Mouse (Mus musculus): ENCODE measurements around the gene Pcsk4.

Gene Pcsk4

DNA sequence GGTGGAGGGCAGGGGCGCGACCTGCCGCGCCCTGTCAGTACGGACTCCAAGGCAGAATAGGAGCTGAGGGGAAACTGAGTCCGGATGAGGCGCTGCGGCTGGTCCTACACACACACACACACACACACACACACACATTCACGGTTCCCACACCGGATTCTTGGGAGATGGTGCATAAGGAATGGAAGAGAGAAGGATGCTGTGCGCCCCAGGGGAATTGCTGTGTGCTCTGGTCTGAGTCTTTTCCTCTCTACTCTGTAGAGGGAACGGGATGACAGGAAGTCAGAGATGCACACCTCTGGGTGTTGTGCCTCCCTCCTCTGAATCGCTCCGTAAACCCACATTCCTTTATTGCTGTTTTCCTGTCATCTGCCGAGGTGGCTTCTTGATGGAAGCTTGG is 30.0 kb downstream of the Pcsk4 start:
- DNase-seq (ENCODE audit: low read depth, low spot score): no peak

DNA sequence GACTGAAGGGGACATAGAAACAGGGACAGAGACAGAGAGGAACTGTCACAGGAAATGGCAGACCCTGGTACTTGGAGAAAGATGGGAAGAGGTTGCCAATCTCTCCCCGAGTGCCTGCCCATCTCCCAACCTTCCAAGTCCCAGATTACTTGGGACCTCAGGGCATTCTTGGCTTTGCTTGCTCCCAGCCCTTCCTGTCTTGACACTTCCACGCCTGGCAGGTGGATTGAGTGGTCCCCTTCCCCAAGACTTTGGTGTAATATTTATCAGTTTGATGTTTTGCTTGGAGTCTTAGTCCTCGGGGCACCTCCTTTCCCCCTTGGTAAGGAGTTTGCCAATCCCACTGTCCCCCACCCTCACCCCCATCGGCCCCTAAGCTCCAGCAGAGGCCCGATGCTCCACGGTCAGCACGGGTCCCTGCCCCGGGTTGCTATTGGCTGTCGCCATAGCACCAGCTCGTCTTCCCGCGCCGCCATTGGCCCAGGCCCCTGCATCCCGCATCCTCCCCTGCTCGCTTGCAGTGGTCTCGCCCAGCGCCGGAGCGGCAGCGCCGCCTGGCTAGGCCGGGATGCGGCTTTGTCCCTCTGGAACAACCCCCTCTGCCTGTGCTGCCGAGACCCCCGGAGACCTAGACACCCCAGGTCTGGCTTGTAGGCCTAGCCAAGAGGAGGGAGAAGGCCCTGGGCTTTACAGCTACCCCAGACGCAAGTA is 30.6 kb downstream of the Pcsk4 start:
- DNase-seq (ENCODE audit: low read depth, low spot score): peak; percentile 90

DNA sequence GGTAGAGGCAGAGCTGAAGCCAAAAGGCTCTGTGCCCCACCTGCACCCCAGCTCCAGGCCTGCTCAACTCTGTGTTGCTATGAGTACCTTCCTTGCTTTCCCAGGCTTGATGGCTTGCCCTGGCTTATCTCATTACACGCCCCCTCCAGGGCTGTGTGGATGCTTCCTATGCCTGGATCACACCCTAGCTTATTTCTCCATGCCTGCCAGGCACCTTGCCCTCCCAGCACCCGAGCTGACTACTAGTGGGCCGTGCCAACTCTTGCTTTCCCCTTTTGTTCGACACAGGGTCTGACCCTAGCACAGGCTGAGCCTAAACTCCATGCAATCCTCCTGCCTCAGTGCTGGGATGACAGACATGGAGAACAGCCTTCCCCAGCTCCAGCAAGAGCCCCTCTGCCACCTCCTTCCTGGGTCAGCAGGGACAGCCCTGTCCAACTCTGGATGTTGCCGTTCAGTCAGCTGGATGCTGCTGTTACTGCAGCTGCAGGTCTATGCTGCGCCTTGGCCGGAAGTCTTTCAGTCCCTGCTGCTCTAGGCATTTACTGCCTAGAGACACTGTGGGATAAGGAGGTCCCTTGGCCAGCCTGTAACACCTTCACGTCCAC is 31.7 kb downstream of the Pcsk4 start:
- no peak for DNase-seq (ENCODE audit: low read depth, low spot score)

DNA sequence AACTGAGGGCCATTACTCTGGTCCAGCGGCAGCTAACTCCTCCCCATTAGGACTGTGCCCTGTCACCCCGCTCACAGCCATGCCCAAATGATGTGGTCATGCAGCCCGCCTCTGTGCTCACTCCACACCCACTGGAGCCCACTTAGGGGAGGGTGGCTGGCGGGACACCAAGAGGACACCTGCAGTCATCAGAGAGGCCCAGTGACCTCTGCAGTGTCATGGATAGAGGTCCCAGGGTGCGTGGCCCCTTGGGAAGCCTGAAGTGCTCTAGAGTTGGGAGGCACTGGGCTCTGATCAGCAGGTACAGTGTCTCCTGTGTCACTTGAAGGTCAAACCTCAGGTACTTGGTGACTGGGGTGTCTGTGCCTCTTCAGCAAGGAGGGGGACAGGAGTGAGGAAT is 32.5 kb downstream of the Pcsk4 start:
- DNase-seq (ENCODE audit: low read depth, low spot score): no peak

GRCm38 (mm10) chr10:80295618-80296425 is 33.5 kb downstream of the Pcsk4 start, which contains the start of gene Apc2:
Gene Apc2 (plus strand): TSS chr10:80295977.
- DNase-seq (ENCODE audit: low read depth, low spot score): peak; percentile 64

DNA sequence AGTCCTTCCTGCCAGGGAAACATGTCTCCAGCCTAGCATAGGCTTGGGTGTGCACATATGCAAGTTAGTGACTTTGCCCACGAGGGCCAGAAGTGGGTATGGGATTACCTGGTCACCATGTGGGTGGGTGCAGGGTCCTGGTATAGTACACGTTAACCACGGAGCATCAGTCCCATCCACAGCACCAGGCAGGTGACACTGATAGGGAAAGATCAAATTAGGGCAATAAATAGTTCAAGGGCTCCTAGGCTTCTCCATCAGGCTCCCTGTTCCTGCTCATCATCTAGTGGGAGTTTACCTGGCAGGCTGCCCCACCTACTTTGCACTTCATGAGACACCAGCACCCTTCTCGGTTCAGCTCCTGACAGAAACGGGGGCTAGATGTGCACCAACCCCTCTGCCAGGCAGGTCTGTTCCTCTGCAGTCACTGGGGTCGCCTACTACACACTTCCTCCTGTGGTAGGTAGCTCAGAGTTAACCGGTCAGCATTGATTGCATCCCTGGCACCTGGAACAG is 34.5 kb downstream of the Pcsk4 start:
- DNase-seq (ENCODE audit: low read depth, low spot score): no peak

DNA sequence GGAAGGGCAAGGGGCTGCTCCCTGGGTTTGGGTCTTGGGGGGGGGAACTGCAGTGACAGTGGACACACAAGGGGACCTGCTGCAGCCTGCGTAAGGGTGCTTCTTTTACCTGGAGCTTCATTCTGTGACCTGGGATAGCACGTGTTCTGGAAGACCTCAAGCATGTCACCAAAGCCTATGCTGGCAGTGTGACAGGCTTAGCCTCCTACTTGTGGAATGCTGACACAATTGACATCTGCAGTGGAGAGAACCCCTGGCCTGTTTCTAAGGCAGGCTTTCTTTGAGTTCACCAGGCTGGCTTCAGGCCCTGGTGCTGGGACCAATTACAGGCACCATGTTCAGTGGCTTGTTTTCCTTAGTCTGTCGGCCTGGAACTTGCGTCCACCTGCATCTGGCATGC is 35.0 kb downstream of the Pcsk4 start:
- DNase-seq (ENCODE audit: low read depth, low spot score): no peak

DNA sequence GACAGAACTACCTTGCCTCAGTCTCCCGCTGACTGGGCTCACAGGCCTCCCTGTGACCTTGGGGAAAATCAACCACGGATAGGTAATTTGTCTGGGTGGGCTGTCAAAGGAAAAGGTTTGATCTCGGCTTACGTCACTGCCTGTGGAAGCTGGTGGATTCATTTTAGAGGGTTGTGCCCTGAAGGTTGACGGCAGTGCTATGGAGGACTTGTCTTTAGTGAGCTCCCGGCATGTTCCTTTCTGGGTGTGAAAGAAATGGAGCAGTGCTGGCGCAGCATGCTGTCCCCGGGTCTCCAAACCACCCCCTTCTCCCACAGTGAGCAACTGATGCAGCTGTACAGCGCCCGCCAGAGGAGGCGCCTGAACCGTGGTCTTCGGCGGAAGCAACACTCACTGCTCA is 36.0 kb downstream of the Pcsk4 start:
- no peak for DNase-seq (ENCODE audit: low read depth, low spot score)

GRCm38 (mm10) chr10:80292251-80293146 is 36.8 kb downstream of the Pcsk4 start, which contains the start of gene Rps15:
Gene Rps15 (plus strand): TSS chr10:80292453.
- DNase-seq (ENCODE audit: low read depth, low spot score): peak; percentile 91

- no peak for DNase-seq (ENCODE audit: low read depth, low spot score)
These were observed 40.6 kb downstream of the Pcsk4 start for GRCm38 (mm10) chr10:80288657-80289056.

GRCm38 (mm10) chr10:80288097-80288496 is 41.2 kb downstream of the Pcsk4 start:
- no peak for DNase-seq (ENCODE audit: low read depth, low spot score)

GRCm38 (mm10) chr10:80285222-80286070 is 43.9 kb downstream of the Pcsk4 start:
- no peak for DNase-seq (ENCODE audit: low read depth, low spot score)

DNA sequence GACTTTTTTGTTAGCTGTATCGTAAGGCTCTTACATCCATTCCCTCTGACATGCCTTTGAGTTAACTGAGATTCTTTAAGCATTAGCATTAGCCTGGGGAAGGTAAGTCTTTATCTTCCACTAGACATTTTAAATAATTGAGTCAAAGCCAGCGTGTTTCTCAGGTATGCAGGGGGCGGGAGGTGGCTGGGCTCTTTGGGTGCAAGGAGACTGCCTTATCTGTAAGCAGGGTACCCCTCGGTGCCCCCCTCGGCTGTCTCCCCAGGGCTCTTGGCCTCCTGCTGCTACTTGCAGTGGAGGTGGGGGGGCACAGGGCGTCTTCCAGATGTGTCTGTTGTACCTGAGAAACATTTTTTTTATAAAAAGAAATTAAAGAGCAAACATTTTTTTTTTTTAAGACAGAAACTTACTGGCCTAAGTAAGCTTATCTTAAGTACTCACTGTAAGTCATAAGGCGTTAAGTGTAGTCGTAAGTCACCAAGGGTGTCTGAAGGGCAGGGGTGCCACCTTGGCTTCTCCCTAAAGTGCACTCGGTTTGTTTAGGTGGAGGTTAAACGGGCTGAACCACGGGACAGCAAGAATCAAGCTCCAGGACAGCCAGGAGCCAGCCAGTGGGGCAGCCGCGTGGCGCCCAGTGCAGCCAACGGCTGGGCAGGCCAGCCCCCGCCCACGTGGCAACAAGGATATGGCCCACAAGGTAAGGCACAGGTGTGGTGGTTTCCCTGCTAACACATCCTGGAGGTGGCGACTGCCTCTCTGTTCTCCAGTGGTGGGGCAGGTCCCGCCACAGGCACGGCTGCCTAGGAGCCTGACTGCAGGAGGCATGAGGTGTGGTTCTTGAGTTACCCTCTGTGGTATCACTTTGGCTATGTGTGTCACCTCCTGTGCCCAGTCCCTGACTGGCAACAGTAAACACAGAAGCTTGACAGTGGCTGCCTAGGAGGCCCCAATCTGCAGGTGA is 46.5 kb downstream of the Pcsk4 start:
- no peak for DNase-seq (ENCODE audit: low read depth, low spot score)

DNA sequence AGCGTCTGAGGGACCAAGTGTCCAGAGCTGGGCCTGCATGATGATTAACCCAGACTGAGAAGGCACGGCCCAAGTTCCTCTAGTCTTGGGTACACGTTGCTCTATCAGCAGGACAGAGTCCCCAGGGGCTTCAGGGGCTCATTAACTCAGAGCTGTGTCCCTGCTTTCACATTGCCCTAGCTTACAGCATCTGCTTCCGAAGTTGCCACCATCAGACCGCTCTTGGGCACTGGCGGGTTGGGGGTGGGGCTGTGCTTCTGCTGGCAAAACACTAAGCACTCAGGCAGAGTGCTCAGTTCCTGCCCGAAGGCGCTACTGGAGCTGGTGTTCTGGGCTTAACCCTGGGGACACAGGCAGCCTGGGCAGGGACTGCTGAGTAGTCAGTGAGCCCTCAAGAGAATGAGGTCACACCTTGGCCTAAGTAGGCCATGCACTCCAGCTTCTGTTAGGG is 47.4 kb downstream of the Pcsk4 start:
- no peak for DNase-seq (ENCODE audit: low read depth, low spot score)

- no peak for DNase-seq (ENCODE audit: low read depth, low spot score)
These were observed 48.0 kb downstream of the Pcsk4 start for GRCm38 (mm10) chr10:80281304-80281703.

DNA sequence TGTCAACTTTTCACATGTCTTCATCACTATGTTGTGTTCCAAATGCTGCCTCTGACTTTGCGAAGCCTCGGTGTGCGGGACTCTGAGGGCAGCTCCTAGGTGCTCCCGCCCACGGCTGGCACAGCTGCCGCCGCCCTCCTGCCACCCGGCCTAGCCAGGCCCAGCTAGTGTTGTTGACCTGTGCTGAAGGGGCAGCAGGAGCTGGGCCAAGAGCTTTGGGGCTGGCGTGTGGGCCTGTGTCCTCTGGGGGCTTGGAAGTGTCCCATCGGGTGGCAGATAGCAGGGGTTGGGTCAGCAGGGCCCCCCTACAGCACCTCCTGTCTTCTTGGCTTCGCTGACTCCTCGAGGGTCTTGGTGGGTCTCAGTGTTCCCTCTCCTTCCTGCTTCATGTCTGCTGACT is 50.0 kb downstream of the Pcsk4 start:
- no peak for DNase-seq (ENCODE audit: low read depth, low spot score)

DNA sequence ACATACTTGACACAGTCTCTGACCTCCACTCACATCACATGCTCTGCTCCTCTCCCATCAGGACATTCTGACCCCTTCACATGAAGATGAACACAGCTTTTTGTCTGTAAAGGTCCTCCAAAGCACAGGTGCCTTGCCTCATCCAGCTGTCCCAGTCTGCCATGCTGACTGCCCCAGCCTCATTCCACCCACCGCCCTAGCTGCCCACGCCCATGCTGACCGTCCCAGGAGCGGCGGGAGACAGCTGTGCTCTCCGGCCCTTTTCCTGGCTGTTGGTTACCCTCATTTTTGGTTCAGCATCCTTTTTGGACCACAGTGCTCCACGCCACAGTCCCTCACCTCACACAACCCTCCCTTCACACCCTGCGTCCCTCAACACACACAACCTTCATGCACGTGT is 50.9 kb downstream of the Pcsk4 start:
- no peak for DNase-seq (ENCODE audit: low read depth, low spot score)

DNA sequence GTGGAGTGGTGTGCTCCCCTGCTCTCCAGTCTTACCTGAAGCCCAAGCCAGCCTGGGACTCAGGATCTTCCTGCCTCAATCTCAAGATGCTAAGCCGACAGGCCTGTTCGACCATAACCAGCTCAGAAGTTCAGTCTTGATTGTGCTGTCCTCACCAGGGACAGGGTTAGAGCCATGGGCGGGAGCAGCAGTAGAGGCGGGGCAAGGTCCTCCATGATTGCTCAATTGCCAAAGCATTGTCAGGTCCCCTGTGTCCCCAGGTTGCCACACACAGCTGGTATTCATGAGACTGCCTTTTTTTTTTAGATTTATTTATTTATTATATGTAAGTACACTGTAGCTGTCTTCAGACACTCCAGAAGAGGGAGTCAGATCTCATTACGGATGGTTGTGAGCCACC is 53.1 kb downstream of the Pcsk4 start:
- no peak for DNase-seq (ENCODE audit: low read depth, low spot score)

DNA sequence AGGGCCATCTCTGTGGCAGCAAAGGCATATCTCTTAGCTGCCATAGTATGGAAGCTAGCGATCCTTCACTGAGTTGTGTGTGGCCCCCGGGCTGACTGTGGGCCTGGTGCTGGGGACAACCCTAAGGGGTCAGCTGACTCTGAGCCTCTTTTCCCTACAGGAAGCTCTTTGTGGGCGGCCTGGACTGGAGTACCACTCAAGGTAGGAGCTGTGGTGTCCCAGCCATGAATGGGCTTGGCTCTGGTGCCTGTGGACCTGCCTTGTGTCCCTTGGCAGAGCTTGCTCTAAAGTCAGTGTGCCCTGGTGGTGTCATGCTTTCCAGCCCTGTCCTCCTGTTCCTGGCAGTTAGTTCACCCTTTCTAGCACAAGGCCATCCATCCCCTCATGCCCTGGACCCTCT is 55.5 kb downstream of the Pcsk4 start:
- DNase-seq (ENCODE audit: low read depth, low spot score): no peak

Data from telencephalon, adult 2 months (tissue).